Mouse (Mus musculus): ENCODE results near the gene Tmem185b.

Tmem185b gene

DNA sequence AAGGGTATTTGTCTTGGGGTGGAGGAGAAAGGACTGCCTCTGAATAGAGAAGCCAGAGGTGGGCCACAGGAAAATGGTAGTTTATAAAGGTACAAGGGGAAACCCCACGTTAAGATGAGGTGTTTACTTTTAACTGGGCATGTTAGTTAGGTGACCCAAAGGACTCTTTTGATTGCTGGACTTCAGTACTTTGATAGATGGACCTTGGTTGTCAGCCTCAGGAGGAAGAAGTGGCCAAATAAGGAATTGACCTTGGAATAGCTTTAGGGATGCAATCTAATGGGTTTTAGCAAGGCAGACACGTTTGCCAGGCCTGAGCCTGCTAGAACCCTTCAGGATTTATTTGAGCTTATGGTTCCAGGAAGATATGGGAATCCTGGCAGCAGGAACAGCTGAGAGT, 13.3 kb downstream of the Tmem185b start:
- no peak for DNase-seq (ENCODE audit: low read depth)

DNA sequence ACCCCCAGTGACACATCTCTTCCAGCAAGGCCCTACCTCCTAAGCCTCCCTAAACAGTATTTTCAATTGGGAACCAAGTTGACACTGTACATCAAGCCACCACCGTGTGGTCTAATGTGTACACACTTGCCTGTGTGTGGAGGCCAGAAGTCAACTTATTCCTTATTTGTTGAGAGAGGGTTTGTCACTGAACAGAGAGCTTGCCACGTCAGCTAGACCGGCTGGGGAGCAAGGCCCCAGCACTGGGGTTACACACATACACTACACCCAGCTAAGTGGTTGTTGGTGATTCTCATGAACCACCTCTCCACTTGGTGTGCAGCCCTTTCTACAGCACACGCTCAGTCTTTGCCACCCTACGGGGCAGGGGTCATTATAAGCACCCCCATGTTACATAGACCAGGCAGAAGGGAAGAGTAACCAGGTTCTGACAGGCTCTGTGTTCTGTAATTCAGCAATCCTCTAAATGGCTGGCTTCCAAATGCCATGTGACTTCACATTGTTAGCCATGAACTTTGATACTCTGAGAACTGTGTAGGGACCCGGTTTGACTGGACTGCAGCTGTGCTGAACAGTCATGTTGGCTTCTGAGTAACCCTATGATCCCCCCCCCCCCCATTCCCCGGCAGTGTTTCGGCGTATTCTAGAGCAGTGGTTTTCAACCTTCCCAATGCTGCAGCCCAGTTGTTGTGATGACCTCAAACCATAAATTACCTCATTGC, 15.0 kb downstream of the Tmem185b start:
- DNase-seq (ENCODE audit: low read depth): no peak

DNA sequence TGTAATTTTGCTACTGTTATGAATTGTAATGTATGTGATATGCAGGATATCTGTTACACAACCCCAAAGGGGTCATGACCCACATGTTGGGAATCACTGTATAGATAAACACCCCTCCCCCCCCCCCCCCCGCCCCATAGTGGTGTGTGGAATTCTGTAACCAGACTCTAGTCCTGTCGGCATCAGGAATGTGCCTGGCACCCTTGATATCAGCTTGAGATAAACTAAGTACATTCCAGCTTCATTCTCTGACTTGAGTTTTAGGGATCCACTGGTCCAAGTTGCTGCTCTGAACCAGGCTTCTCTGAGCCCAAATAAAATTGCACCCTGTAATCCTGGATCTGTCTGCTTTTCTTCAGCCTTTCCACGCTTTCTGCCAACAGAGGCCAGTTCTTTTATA, 15.6 kb downstream of the Tmem185b start:
- DNase-seq (ENCODE audit: low read depth): no peak

DNA sequence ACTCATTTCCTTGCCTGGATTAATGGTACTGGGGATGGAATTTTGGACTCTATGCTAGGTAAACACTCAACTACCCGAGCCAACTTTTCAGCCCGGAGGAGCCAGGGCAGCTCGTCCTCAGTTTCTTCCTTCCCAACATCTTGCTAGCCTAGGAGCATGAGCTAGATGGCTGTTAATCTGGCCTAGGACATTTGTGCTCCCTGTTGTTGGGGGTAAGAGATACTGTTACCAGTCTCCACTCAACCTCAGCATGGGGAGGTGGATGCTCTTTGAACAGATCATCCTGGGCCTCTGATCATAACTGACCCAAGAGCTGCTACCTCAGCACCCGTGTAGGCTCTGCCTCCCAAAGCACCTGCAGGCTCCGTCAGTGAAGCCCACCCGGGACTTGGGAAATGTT, 17.4 kb downstream of the Tmem185b start:
- no peak for DNase-seq (ENCODE audit: low read depth)

DNA sequence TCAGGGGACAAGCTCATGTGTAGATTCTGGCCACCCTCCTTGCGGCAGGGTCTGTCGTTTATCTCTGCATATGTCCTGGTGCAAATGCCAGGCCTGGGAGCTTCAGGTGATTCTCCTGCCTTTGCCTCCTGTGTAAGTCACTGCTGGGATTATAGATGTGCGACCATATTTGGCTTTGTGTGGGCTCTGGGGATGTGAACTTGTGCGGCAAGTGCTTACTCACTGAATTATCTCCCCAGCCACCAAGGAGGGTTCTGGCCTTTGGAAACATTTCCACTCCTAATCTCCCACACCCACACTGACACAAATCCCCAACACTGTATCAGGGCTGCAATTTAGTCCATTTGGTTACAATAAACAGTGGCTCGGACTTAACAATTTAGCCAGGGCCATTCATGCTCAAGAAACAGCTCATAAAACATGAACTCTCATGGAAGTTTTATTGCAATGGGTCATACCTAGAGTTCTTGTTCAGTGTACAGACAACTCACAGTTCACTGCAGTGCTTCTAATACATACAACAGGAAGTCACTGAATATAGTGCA, 18.7 kb downstream of the Tmem185b start:
- no peak for DNase-seq (ENCODE audit: low read depth)

DNA sequence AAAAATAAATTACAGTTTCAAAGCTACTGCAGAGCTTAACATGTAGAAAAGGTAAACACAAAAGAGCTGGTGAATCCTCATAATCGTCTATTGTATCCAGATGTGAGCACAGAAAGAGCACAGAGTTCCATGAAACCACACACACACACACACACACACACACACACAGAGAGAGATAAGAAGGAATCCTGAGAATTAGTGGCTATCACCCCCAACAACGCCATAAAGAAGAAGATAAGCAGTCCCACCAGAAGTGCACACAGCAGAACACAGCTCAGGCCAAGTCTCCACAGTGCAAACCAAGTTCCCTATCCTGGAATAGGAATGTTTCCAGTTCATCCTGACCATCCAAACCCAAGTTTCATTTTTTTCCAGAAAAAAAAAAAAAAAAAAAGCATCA, 19.2 kb downstream of the Tmem185b start:
- no peak for DNase-seq (ENCODE audit: low read depth)

DNA sequence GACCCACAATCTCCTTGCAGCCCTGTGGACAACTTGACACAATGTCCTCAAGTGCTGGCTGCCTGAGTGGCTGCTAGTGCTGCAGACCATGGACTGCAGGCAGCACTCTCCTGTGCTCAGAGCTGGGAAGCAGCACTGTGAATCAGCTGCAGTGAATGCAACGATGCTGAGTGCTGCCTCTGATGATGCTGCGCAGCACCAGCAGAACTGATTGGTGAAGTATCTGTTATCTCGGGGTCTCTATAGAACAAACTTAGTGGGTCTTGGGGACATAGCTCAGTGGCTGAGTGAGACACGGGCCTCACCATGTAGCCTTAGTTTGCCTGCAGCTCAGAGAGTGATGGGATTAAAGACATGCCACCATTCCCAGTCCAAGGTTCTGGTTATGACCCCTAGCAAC, 19.7 kb downstream of the Tmem185b start:
- DNase-seq (ENCODE audit: low read depth): no peak

DNA sequence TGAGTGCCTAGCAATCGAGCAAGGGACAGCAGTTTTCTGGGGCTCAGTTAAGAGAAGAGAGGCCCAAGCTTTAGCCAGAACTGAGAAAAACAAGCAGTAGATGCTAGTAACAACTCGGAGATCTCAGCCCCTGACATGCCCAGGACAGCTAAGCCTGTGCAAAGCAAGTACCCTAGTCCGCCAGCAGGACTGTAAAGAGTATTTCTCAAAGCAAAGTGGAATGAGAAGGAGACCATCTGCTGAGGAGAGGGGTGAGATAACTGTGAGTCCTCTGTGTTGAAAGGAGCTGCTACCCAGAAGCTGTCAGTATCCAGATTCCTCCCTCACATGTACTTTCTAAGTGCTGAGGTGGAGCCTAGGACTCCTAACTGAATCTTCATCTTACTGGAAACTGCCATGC, 20.5 kb downstream of the Tmem185b start:
- DNase-seq (ENCODE audit: low read depth): no peak

DNA sequence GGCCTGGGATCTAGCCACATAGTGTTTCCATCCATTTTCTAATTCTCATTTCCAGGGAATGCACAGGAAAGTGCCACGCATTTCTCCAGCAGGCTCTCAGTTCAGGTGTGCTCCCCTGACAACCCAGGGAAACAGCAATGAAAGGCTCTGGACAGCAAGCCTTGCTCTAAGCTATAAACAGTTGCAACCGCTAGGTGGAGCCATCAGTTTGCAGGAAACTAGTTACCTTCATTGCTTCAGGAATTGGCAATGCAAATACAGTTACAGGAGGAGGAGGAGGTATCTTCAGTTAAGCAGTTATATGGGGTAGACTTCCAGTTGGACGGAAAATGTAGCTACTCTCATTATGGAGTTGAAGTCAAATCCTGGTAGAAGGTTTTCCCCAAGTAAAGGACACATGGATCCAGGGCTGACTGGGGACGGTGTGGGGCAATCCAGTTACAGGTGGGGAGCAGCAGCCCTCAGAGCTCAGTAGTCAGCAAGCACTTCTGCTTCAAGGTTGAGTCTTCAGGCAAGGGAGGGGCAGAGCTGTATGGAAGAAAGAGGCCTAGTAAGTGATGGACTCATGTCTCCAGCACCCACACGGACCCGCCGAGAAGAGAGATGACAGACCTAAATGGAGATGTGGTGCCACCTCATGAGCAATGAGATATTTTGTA, 22.8 kb downstream of the Tmem185b start:
- DNase-seq (ENCODE audit: low read depth): peak; percentile 63

DNA sequence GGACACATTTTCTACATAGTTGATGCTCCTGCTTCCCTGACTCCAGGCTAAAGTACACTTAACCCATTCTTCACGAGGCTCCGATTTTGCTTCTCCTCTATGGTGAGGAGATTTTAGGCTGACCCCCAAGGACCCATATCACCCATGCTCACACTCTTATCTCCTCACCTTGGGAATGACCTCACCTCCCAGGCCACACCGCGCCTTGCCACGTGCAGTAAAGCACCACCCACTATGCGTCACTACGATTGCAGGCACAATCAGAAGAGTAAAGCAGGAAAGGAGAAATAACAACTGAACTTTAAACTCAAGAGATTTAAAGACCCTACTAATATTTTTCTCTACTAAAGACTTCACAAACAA, 23.3 kb downstream of the Tmem185b start:
- DNase-seq (ENCODE audit: low read depth): no peak

DNA sequence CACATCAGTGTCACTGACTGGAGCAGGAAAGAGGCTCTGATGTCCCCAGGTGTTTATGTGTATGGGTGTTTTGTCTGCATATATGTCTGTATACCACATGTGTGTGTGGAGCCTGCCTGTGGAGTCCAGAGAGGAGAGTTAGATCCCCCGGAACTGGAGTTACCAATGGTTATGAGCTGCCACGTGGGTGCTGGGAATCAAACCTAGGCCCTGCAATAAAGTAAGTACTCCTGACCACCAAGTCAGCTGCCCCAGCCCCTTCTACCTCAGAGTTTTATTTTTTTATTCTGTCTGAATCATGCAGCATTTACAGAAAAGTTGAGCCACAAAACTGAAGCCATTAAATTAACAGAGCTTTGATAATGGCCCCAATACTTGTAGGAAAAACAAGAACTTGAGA, 24.1 kb downstream of the Tmem185b start:
- DNase-seq (ENCODE audit: low read depth): no peak

DNA sequence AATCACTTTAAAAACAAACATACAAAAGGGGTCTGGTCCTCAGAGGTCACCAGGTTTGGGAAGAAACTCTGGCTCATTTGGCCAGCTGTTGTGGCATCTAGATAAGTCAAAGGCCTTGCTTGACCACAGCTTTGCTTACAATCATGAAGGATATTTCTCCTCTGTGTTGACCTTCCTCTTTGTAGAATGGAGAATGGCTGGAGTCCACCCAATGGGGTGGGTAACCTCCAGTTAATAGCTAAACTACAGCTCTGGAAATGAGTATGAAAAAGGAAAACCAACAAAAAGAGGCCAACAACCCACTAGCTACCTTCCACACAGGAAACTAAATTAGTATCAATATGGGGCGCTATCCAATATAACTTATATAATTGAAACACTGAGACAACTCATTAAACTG, 25.7 kb downstream of the Tmem185b start:
- no peak for DNase-seq (ENCODE audit: low read depth)

DNA sequence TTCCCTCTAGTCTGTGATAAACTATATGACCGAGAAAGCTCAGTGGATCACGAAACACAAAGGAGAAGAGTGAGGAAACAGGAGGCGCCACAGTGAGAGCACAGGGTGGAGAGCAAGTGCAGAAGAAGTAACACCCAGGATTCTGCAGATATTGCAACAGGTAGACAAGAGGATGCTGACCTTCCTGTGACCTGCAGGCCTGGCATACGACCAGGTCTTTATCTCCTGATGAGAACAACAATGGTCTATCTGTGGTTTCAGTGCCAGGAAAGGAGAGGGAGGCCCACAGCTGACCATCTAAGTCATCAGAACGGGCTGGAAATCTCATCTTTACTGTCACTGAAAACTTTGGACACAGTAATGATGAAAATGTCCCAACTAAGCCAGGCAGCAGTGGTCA, 29.7 kb downstream of the Tmem185b start:
- no peak for DNase-seq (ENCODE audit: low read depth)

DNA sequence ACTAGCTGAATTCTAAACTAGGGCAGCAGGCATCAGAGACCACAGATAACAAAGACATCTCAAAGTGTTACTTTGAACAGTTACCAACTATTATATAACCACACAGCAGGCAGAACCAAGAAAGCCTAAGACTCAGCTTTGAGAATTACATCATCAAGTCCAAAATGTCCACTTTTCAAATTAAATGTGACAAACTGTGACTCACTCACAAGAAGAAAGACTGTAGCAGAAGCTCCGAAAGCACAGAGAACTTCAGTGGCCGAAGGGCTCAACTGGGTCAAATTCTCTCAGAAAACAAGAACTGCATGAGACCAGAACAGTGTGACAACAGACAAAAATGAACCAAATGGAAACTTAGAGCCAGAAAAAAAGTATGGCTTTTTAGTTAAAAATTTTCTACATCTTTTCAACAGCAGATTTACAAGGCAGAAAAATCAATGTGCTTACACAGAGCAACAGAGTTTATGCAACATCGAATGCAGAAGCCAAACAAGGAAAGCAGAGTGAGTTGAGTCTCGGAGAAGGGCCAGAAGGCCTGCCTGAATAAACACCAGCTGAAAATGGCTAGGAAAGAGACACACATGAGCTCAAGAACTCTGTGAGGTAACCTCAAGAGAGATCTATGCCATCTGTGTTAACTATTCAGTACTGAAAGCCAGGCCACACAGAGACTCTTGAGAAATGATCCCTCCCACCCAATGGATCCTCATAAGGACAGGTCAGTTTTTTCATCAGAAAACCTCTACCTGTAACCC, 31.9 kb downstream of the Tmem185b start:
- DNase-seq (ENCODE audit: low read depth): no peak

DNA sequence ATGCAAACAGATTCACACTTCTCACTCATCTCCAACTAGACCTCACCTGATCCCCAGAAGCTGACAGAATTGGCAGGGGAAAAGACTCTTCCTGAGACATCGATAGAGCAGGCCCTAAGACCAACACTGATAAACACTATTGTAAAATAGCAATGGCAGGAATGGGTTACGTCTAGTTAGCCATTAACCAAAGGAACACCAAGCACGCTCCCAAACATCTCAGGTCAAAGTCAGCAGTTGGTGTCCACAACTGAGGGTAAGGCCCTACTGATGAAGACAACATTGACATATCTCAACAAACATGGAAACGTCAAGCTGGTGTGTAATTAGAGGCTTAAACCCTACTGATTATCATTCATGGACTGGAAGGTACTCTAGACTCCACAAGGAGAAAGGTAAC, 39.6 kb downstream of the Tmem185b start:
- DNase-seq (ENCODE audit: low read depth): no peak

DNA sequence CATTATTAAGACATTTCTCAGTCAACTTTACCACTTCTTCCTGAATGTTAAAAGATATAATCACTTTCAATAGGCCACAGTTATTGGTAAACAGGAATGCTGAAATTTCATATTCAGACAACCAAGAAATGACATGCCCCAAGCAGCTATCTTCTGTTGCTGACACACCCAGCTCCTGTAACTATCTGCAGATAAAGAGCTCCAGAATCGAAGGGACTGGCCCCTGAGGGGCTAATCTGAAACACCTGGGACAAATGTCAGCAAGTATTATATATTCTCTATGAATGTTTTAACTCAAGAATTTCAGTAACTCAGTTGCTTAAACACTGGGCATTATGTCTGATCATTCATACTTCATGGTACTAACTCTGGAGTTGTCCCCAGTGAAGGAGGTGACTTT, 44.2 kb downstream of the Tmem185b start:
- DNase-seq (ENCODE audit: low read depth): no peak

Measured in c-Kit-positive CD71-negative TER-119-negative erythroid progenitor cells, embryonic 14.5 days (primary cell).